Mouse (Mus musculus): ENCODE measurements around the gene Mllt3. TPM values are rescaled to one million over a fixed set of nuclear protein-coding genes. Genes with fewer than 3 reads are reported as not detected.

Mllt3 gene
- polyA plus RNA-seq, 1 experiment = 15.9 TPM

- no peak for TF ChIP-seq GATA1 (IDR thresholded peaks at IDR 0.05; ENCODE audit: low read length)
These were observed 152.9 kb downstream of the Mllt3 start for GRCm38 (mm10) chr4:87880297-87880696.

- TF ChIP-seq GATA1 (IDR thresholded peaks at IDR 0.05; ENCODE audit: low read length) = no peak
These were observed 154.5 kb downstream of the Mllt3 start for GRCm38 (mm10) chr4:87878701-87879100.

GRCm38 (mm10) chr4:87870563-87870962, 162.6 kb downstream of the Mllt3 start:
- TF ChIP-seq GATA1 (IDR thresholded peaks at IDR 0.05; ENCODE audit: low read length) = no peak

GRCm38 (mm10) chr4:87866564-87866963, 166.6 kb downstream of the Mllt3 start:
- TF ChIP-seq GATA1 (IDR thresholded peaks at IDR 0.05; ENCODE audit: low read length) = no peak

GRCm38 (mm10) chr4:87865848-87866247, 167.3 kb downstream of the Mllt3 start:
- no peak for TF ChIP-seq GATA1 (IDR thresholded peaks at IDR 0.05; ENCODE audit: low read length)

- TF ChIP-seq GATA1 (IDR thresholded peaks at IDR 0.05; ENCODE audit: low read length) = no peak
These were observed 168.1 kb downstream of the Mllt3 start for GRCm38 (mm10) chr4:87865041-87865440.

- TF ChIP-seq GATA1 (IDR thresholded peaks at IDR 0.05; ENCODE audit: low read length) = no peak
These were observed 170.0 kb downstream of the Mllt3 start for GRCm38 (mm10) chr4:87863212-87863611.

GRCm38 (mm10) chr4:87860723-87861122, 172.4 kb downstream of the Mllt3 start:
- no peak for TF ChIP-seq GATA1 (IDR thresholded peaks at IDR 0.05; ENCODE audit: low read length)

GRCm38 (mm10) chr4:87859148-87859547, 174.0 kb downstream of the Mllt3 start:
- peak; percentile 49 for TF ChIP-seq GATA1 (IDR thresholded peaks at IDR 0.05; ENCODE audit: low read length)

- no peak for TF ChIP-seq GATA1 (IDR thresholded peaks at IDR 0.05; ENCODE audit: low read length)
These were observed 175.2 kb downstream of the Mllt3 start for GRCm38 (mm10) chr4:87857982-87858381.

GRCm38 (mm10) chr4:87852461-87852860, 180.7 kb downstream of the Mllt3 start:
- TF ChIP-seq GATA1 (IDR thresholded peaks at IDR 0.05; ENCODE audit: low read length) = no peak

- no peak for TF ChIP-seq GATA1 (IDR thresholded peaks at IDR 0.05; ENCODE audit: low read length)
These were observed 183.1 kb downstream of the Mllt3 start for GRCm38 (mm10) chr4:87850051-87850450.

- TF ChIP-seq GATA1 (IDR thresholded peaks at IDR 0.05; ENCODE audit: low read length) = no peak
These were observed 188.4 kb downstream of the Mllt3 start for GRCm38 (mm10) chr4:87844668-87845210.

GRCm38 (mm10) chr4:87840210-87840910, 192.8 kb downstream of the Mllt3 start:
- no peak for TF ChIP-seq GATA1 (IDR thresholded peaks at IDR 0.05; ENCODE audit: low read length)

- TF ChIP-seq GATA1 (IDR thresholded peaks at IDR 0.05; ENCODE audit: low read length) = no peak
These were observed 194.4 kb downstream of the Mllt3 start for GRCm38 (mm10) chr4:87838716-87839115.

GRCm38 (mm10) chr4:87837471-87838361, 195.4 kb downstream of the Mllt3 start:
- TF ChIP-seq GATA1 (IDR thresholded peaks at IDR 0.05; ENCODE audit: low read length) = no peak

All from G1E-ER4 (cell line).